Mouse (Mus musculus) heart, postnatal 0 days (tissue): ENCODE data around the gene Rassf2.

Source experiments
- CTCF ChIP-seq: IDR thresholded peaks from 2 replicates; pipeline ENCODE4 v1.5.1; 2016; ENCODE audit warnings: antibody characterized with exemption, control low read depth, low read depth
- EP300 ChIP-seq: IDR thresholded peaks from 2 replicates; pipeline ENCODE4 v1.6.1; 2016; ENCODE audit warnings: antibody characterized with exemption, low read depth

GRCm38 (mm10) chr2:131995742-131996141, 34.3 kb downstream of the Rassf2 start:
- no peak for TF ChIP-seq CTCF
- no peak for TF ChIP-seq EP300
